Mouse (Mus musculus) midbrain, embryonic 16.5 days (tissue): ENCODE results near the gene Col25a1. TPM values are rescaled to one million over a fixed set of nuclear protein-coding genes. Genes with fewer than 3 reads are reported as not detected.

ENCODE experiments used
- ATAC-seq: fragments of 200-750 bp; cut with Nextera tagmentation; 2 replicates; pipeline ENCODE4 v1.8.0; 2017; ENCODE audit warnings: moderate TSS enrichment
- H3K27ac ChIP-seq: fragments of 300-500 bp; sonication (generic); 2 replicates; pipeline ENCODE4 v1.5.1; 2014; ENCODE audit warnings: mild to moderate bottlenecking, low read length, mixed read lengths
- H3K27me3 ChIP-seq: fragments of 300-500 bp; sonication (generic); 2 replicates; pipeline ENCODE4 v1.6.1; 2014; ENCODE audit warnings: low read depth, low read length, mixed read lengths; ENCODE audit not compliant: control insufficient read depth, insufficient read depth
- H3K36me3 ChIP-seq: fragments of 300-500 bp; sonication (generic); 2 replicates; pipeline ENCODE4 v1.6.1; 2014; ENCODE audit warnings: mild to moderate bottlenecking, low read length, moderate library complexity, mixed read lengths; ENCODE audit not compliant: control insufficient read depth, insufficient read depth
- H3K4me1 ChIP-seq: fragments of 300-500 bp; sonication (generic); 2 replicates; pipeline ENCODE4 v1.6.1; 2014; ENCODE audit warnings: mild to moderate bottlenecking, low read length, mixed read lengths; ENCODE audit not compliant: control insufficient read depth, insufficient read depth
- H3K4me2 ChIP-seq: fragments of 300-500 bp; sonication (generic); 2 replicates; pipeline ENCODE4 v1.6.1; 2014; ENCODE audit warnings: mild to moderate bottlenecking, low read length, mixed read lengths
- H3K4me3 ChIP-seq: fragments of 300-500 bp; sonication (generic); 2 replicates; pipeline ENCODE4 v1.5.1; 2014; ENCODE audit warnings: low read depth, mild to moderate bottlenecking, low read length, moderate library complexity, mixed read lengths
- H3K9ac ChIP-seq: fragments of 300-500 bp; sonication (generic); 2 replicates; pipeline ENCODE4 v1.6.1; 2014; ENCODE audit warnings: low read depth, low read length, mixed read lengths
- H3K9me3 ChIP-seq: fragments of 300-500 bp; sonication (generic); replicated peaks from 2 replicates; pipeline ENCODE4 v1.6.1; 2014; ENCODE audit warnings: mild to moderate bottlenecking, low read length, mixed read lengths; ENCODE audit not compliant: control insufficient read depth, poor library complexity, severe bottlenecking
- WGBS: fragments of 180-500 bp; shearing (Covaris S2); extraction: QIAGEN DNeasy Blood & Tissue Kit; methylation state at CpG from one replicate; pipeline ENCODE4 v1.1.7; 2014; 5-methylcytosine and 5-hydroxymethylcytosine counted together
- polyA plus RNA-seq: library from polyadenylated mRNA; unstranded; fragments of >200 nt; fragmentation: Nextera tagmentation; extraction: Ambion mirVana; gene quantifications from 2 replicates; pipeline ENCODE4 v1.2.1, GENCODE M21; 2015

The Col25a1 gene
- polyA plus RNA-seq, 1 experiment from 2014 or later = 15.1 TPM

DNA sequence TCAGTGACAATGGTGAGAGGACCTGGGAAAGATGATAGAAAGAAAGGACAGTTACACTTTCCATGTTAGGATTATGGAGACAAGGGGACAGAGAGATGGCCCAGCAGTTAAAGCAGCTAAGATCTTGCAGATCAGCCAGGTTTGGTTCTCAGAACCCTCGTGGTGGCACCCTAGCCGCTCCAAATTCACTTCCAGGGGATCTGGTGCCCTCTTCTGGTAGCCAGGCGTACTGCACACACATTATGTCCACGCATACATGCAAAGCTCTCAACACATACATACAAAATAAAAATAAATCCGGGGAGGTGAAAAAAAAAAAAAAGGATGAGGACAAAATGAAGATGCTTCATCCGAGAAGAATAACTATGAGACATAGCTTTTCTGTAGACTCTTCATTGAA, 445.4 kb downstream of the Col25a1 start:
- Histone ChIP-seq H3K36me3 (no peaks in the 10 kb centered on the region), H3K4me3 (no peak overlapping the region), H3K4me1 (0 out of 2 replicates have a peak, but pooled peaks cover 3% of the 10 kb centered on the region), H3K9ac (no peak overlapping the region), H3K4me2 (no peak overlapping the region), H3K27me3 (no peaks in the 10 kb centered on the region), H3K9me3 (no peaks in the 10 kb centered on the region), H3K27ac (no peak overlapping the region)
- WGBS = 69% methylated on average over 6 of the region's 6 CpGs
- no peak for ATAC-seq

DNA sequence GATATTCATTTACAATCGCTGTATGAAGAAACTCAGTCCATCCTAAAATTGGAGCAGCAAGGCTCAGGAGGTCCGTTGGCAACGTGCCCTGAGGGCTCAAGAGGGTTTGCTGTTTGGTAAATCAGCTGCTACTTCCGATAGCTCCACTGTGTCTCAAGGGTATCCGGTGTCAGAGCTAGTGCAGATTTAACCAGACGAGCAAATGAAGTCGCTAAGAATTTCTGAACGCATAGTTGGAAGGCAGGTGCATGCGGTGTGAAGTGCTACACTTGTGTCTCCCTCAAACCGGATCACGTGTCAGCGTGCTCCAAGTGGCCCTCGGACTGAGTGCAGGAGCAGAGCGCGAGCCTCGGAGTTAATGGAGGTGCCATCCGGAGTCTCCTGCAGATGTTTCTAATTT, 448.2 kb downstream of the Col25a1 start:
- 0 out of 2 replicates have a peak, but pooled peaks cover 3% of the 10 kb centered on the region for H3K4me1 ChIP-seq
- no peak overlapping the region for H3K4me2 ChIP-seq
- H3K9ac ChIP-seq = no peak overlapping the region
- WGBS = 64% methylated on average over 17 of the region's 17 CpGs
- H3K27me3 ChIP-seq = no peaks in the 10 kb centered on the region
- no peaks in the 10 kb centered on the region for H3K9me3 ChIP-seq
- ATAC-seq = no peak
- H3K36me3 ChIP-seq = no peaks in the 10 kb centered on the region
- H3K4me3 ChIP-seq = no peak overlapping the region
- no peak overlapping the region for H3K27ac ChIP-seq

DNA sequence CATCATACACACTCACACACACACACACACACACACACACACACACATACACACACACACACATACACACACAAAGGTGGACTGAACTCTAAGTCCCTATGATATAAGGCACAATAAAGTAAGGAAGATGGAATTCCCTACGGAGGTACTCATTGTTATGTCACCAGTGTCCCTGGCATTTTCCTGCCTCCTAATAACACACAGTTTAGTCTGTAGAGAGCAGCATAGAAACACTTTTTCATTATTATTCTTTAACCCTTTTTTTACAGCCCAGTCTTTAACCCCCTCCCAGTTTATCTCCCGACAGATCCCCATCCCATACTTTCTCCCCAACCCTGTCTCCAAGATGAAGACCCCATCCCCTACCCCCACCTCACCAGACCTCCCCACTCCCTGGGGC, 450.3 kb downstream of the Col25a1 start:
- Histone ChIP-seq H3K36me3 (no peaks in the 10 kb centered on the region), H3K9me3 (no peaks in the 10 kb centered on the region), H3K27ac (no peak overlapping the region), H3K4me1 (0 out of 2 replicates have a peak, but pooled peaks cover 3% of the 10 kb centered on the region), H3K4me3 (no peak overlapping the region), H3K4me2 (no peak overlapping the region), H3K9ac (no peak overlapping the region), H3K27me3 (no peaks in the 10 kb centered on the region)
- 86% methylated on average over 2 of the region's 2 CpGs for WGBS
- no peak for ATAC-seq

DNA sequence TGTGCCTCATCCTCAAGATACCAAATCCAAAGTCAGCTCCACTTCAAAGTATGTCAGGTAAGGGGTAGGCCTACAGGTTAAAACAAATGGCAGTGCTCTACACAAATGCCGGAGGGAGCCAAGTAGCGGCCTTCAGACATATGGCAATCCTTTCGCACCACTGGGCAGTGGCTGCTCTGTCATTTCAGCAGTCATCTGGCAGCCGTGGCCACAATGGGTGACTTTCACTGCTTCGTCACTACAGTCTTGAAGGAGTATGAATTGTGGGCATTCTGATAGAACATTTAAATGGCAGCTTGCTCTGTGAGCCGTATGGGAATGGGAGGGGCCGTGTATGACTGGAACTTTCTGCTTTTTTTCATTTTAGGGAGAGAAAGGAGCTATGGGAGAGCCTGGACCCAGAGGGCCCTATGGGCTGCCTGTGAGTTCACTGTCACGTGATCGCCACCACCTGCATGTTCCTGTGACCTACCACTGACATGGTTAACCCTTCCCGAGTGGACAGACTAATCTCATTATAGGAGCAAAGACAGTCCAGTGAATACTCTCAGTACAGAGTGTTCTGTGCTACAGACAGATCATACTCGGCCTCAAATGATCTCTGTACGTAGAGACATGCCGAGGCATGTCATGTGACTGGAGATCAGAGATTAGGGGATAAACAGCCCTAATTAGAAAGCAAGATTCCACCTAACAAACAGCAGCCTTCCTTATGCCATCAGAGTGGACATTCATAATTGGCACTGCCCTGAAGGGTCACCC, 451.8 kb downstream of the Col25a1 start:
- Histone ChIP-seq H3K4me2 (no peak overlapping the region), H3K9ac (no peak overlapping the region), H3K9me3 (no peaks in the 10 kb centered on the region), H3K4me3 (no peak overlapping the region), H3K4me1 (0 out of 2 replicates have a peak, but pooled peaks cover 3% of the 10 kb centered on the region), H3K27me3 (no peaks in the 10 kb centered on the region), H3K27ac (no peak overlapping the region), H3K36me3 (no peaks in the 10 kb centered on the region)
- WGBS = 81% methylated on average over 13 of the region's 13 CpGs
- ATAC-seq = no peak

DNA sequence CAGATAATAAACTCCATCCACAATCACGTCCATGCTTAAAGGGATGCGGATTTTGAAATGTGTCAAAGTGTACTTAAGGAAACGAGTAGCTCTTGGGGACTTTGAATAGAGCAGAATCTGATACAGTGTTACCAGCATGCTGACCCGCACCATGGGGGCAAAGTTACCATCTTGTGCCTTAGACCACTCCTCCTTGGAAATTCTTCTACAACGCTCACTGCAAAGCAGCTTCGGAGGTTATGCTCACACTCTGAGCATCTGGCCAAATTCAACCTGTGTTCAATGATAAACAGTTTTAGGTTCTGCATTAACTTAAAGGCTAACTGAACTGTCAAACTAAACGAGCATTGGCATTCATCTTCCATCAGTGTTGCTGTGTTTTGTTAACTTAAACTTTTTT, 452.7 kb downstream of the Col25a1 start:
- Histone ChIP-seq H3K27ac (no peak overlapping the region), H3K4me3 (no peak overlapping the region), H3K4me1 (0 out of 2 replicates have a peak, but pooled peaks cover 3% of the 10 kb centered on the region), H3K27me3 (no peaks in the 10 kb centered on the region), H3K4me2 (no peak overlapping the region), H3K9me3 (no peaks in the 10 kb centered on the region), H3K9ac (no peak overlapping the region), H3K36me3 (no peaks in the 10 kb centered on the region)
- 79% methylated on average over 7 of the region's 7 CpGs for WGBS
- ATAC-seq = no peak

DNA sequence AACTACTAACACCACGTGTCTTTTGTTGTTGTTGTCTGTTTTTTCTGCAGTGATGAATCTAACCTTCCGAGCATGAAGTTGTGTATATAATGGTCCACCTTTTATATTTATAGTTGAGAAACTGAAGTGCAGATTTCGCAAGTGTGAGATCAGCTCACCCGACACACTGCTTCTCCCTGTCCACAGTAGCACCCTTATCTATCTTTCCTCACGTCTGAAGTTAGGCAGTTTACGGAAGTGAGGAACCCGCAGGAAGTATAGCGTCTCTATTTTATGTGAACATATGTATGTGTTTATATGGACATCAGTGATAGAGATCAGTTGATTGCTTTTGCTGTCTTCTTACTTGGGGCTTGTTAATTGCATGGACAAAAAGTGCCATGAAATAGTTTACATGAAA, 463.7 kb downstream of the Col25a1 start:
- Histone ChIP-seq H3K9ac (no peak overlapping the region), H3K27me3 (no peaks in the 10 kb centered on the region), H3K4me3 (no peak overlapping the region), H3K36me3 (no peaks in the 10 kb centered on the region), H3K4me1 (no peaks in the 10 kb centered on the region), H3K27ac (no peak overlapping the region), H3K9me3 (no peaks in the 10 kb centered on the region), H3K4me2 (no peak overlapping the region)
- WGBS = 97% methylated on average over 8 of the region's 8 CpGs
- ATAC-seq = no peak

DNA sequence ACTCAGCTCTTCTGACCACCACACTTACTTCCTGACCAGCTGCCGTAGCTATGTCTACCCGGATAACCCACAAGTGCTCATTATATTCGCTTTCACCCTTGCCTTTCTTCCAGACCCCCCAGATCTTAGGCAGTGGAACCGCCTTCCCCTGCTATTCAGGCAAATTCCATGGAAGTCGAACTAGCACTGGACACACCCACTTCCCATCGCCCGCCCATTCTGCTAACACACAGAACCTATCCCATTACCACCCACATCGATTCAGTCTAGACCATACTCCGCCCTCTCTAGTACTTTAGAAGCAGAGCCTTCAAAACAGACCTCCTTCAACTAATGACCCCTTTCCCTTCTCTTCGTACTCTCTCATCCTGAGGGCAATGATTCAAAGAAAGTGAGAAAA, 470.2 kb downstream of the Col25a1 start:
- Histone ChIP-seq H3K36me3 (no peaks in the 10 kb centered on the region), H3K4me3 (no peak overlapping the region), H3K27me3 (no peaks in the 10 kb centered on the region), H3K9ac (no peak overlapping the region), H3K9me3 (no peaks in the 10 kb centered on the region), H3K27ac (no peak overlapping the region), H3K4me1 (no peaks in the 10 kb centered on the region), H3K4me2 (no peak overlapping the region)
- 77% methylated on average over 10 of the region's 10 CpGs for WGBS
- ATAC-seq = no peak

DNA sequence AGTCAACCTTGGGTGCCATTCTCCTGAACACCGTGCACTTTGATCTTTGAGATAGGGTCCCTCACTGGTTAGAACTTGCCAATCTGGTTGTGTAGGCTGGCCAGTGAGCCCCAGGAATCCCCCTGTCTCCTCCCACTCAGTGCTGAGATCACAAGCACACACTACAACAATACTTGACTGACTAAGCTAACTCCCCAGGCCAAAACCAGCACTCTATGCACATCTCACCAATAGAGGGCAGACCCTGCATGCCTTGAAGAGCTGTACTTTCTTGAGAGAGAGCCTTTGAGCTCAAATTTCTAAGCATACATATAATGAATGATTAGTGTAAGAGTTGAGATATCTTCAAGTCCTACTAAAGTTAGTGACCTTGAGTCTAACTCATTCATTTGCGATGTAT, 476.6 kb downstream of the Col25a1 start:
- no peak for ATAC-seq
- no peak overlapping the region for H3K4me3 ChIP-seq
- 91% methylated on average over 2 of the region's 2 CpGs for WGBS
- no peak overlapping the region for H3K4me2 ChIP-seq
- H3K36me3 ChIP-seq = no peaks in the 10 kb centered on the region
- H3K9ac ChIP-seq = no peak overlapping the region
- H3K27me3 ChIP-seq = no peaks in the 10 kb centered on the region
- H3K4me1 ChIP-seq = no peaks in the 10 kb centered on the region
- H3K9me3 ChIP-seq = no peaks in the 10 kb centered on the region
- no peak overlapping the region for H3K27ac ChIP-seq

DNA sequence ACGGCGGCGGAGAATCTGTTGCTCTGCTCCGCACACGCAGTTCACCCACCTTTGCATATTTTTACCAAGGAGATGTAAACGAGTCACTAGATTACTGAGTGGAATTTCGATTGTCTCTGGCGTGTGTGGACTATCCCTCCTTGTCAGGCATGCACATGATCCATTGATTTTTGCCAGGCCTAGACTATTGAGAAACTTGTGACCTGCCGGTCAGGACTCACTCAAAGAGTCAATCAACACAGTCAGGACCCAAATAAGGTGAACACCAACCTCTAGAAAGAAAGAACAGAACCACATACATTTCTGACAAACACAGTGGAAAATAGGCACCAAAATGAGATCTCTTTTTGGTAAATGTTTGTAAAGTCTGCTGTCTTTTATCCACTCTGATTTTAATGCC, 483.1 kb downstream of the Col25a1 start:
- Histone ChIP-seq H3K9me3 (no peaks in the 10 kb centered on the region), H3K27me3 (no peaks in the 10 kb centered on the region)
- 89% methylated on average over 9 of the region's 9 CpGs for WGBS

More for the DNA sequence above, 483.1 kb downstream of the Col25a1 start:
- H3K36me3 ChIP-seq = no peaks in the 10 kb centered on the region
- no peak for ATAC-seq
- no peak overlapping the region for H3K27ac ChIP-seq
- H3K4me1 ChIP-seq = no peaks in the 10 kb centered on the region
- no peak overlapping the region for H3K4me2 ChIP-seq
- H3K4me3 ChIP-seq = no peak overlapping the region
- H3K9ac ChIP-seq = no peak overlapping the region
